Mouse (Mus musculus) midbrain, postnatal 0 days (tissue): ENCODE measurements at regions not wholly inside any gene's neighbourhood (a gene's known extent, or its start where the extent isn't known, plus 50 kb on each side); places are given as distances from the start of the nearest gene placed in this dataset.

Experiments
- ATAC-seq: fragments of 200-750 bp; cut with Nextera tagmentation; 2 replicates; pipeline ENCODE4 v1.8.0; 2017; ENCODE audit warnings: moderate number of reproducible peaks, mild to moderate bottlenecking, moderate TSS enrichment, moderate library complexity; ENCODE audit not compliant: low FRiP score
- DNase-seq: peaks from one replicate; pipeline ENCODE4 v3.0.0-alpha.2; 2015; ENCODE audit warnings: low spot score
- H3K27ac ChIP-seq: fragments of 300-500 bp; sonication (generic); 2 replicates; pipeline ENCODE4 v1.5.1; 2014; ENCODE audit warnings: low read depth, mild to moderate bottlenecking, low read length, mixed read lengths
- H3K27me3 ChIP-seq: fragments of 300-500 bp; sonication (generic); 2 replicates; pipeline ENCODE4 v1.6.1; 2014; ENCODE audit warnings: low read length, control low read depth, mixed read lengths; ENCODE audit not compliant: insufficient read depth
- H3K36me3 ChIP-seq: fragments of 300-500 bp; sonication (generic); 2 replicates; pipeline ENCODE4 v1.6.1; 2014; ENCODE audit warnings: low read length, control low read depth, mixed read lengths; ENCODE audit not compliant: insufficient read depth
- H3K4me1 ChIP-seq: fragments of 300-500 bp; sonication (generic); 2 replicates; pipeline ENCODE4 v1.6.1; 2014; ENCODE audit warnings: mild to moderate bottlenecking, control low read depth, antibody characterized with exemption, low read length, mixed read lengths; ENCODE audit not compliant: insufficient read depth
- H3K4me2 ChIP-seq: fragments of 300-500 bp; sonication (generic); 2 replicates; pipeline ENCODE4 v1.6.1; 2014; ENCODE audit warnings: low read depth, mild to moderate bottlenecking, low read length, mixed read lengths; ENCODE audit not compliant: poor library complexity, severe bottlenecking
- H3K4me3 ChIP-seq: fragments of 300-500 bp; sonication (generic); 2 replicates; pipeline ENCODE4 v1.5.1; 2014; ENCODE audit warnings: low read depth, mild to moderate bottlenecking, low read length, moderate library complexity
- H3K9ac ChIP-seq: fragments of 300-500 bp; sonication (generic); replicated peaks from 2 replicates; pipeline ENCODE4 v1.6.1; 2014; ENCODE audit warnings: mild to moderate bottlenecking, low read length, moderate library complexity, mixed read lengths; ENCODE audit not compliant: poor library complexity, severe bottlenecking
- H3K9me3 ChIP-seq: fragments of 300-500 bp; sonication (generic); 2 replicates; pipeline ENCODE4 v1.6.1; 2016; ENCODE audit warnings: low read length, control low read depth
- CTCF ChIP-seq: IDR thresholded peaks from 2 replicates; pipeline ENCODE4 v1.5.1; 2016; ENCODE audit warnings: antibody characterized with exemption, mild to moderate bottlenecking
- WGBS: fragments of 180-500 bp; shearing (Covaris S2); extraction: QIAGEN DNeasy Blood & Tissue Kit; methylation state at CpG from one replicate; pipeline ENCODE4 v1.1.7; 2014; 5-methylcytosine and 5-hydroxymethylcytosine counted together

DNA sequence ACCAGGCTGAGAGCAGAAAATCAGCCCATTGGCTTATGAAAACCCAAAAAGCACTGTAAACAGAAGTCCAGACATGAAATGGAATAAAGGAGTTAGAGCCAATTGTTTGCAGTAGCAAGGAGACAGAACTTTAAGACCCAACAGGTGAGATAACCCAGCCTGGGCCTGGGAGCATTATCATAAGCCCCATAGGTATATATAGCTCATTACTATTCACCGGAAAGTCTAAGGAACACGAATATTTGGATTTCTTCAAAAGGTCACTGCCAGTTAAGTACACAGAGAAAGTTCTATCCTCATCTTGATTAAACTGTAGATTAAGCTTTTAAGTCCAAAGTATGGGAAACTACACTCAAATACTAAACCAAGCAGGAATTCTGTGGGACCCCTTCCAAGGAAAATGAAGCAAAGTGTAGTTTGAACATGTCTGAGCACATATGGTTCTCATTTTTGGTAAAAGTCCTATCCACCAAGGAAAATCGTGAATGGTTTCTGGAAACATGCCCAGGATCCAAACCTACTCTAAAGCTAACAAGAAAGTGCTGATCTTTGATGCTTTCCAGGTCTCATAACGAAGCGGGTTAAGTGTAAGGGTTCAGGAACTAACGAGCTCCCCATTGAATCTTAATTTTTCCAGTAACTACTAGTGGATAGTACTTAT, 51.5 kb upstream of the Dmac1 start:
- TF ChIP-seq CTCF, result no peak
- peak; percentile 3 for DNase-seq

More for the DNA sequence above, 51.5 kb upstream of the Dmac1 start:
- Histone ChIP-seq H3K4me1 (no peaks in the 10 kb centered on the region), H3K27me3 (no peaks in the 10 kb centered on the region), H3K36me3 (no peaks in the 10 kb centered on the region), H3K4me3 (no peak overlapping the region), H3K27ac (no peak overlapping the region), H3K9ac (no peak overlapping the region), H3K9me3 (no peaks in the 10 kb centered on the region), H3K4me2 (no peak overlapping the region)
- no peak for ATAC-seq
- 76% methylated on average over 6 of the region's 6 CpGs for WGBS
